Mouse (Mus musculus): ENCODE measurements at regions not wholly inside any gene's neighbourhood (a gene's known extent, or its start where the extent isn't known, plus 50 kb on each side); places are given as distances from the start of the nearest gene placed in this dataset.
"Not testable (repeated sequence)": the region's sequence is repeated elsewhere in the genome, so short reads cannot be mapped to it uniquely, and the experiment has no call there.

GRCm38 (mm10) chr3:56980593-56981304 is 321.0 kb downstream of the Tm4sf1 start:
- no peak for DNase-seq

GRCm38 (mm10) chr3:56966008-56966407 is 335.8 kb downstream of the Tm4sf1 start:
- no peak for DNase-seq

- no peak for DNase-seq
Observed at GRCm38 (mm10) chr3:56965444-56965843, 336.3 kb downstream of the Tm4sf1 start.

- DNase-seq: no peak
Observed at GRCm38 (mm10) chr3:56964156-56964555, 337.6 kb downstream of the Tm4sf1 start.

GRCm38 (mm10) chr3:56963251-56963650 is 338.5 kb downstream of the Tm4sf1 start:
- DNase-seq: no peak

- no peak for DNase-seq
Observed at GRCm38 (mm10) chr3:56962248-56963013, 339.4 kb downstream of the Tm4sf1 start.

- no peak for DNase-seq
Observed at GRCm38 (mm10) chr3:56956978-56957377, 344.8 kb downstream of the Tm4sf1 start.

GRCm38 (mm10) chr3:56955799-56956121 is 346.0 kb downstream of the Tm4sf1 start:
- DNase-seq: no peak

- DNase-seq: no peak
Observed at GRCm38 (mm10) chr3:56955098-56955798, 346.5 kb downstream of the Tm4sf1 start.

GRCm38 (mm10) chr3:56942557-56942956 is 359.2 kb downstream of the Tm4sf1 start:
- DNase-seq: not testable (repeated sequence)

GRCm38 (mm10) chr3:56928940-56929339 is 372.8 kb downstream of the Tm4sf1 start:
- DNase-seq: not testable (repeated sequence)

GRCm38 (mm10) chr3:56898491-56898890 is 403.3 kb downstream of the Tm4sf1 start:
- DNase-seq: no peak

- DNase-seq: no peak
Observed at GRCm38 (mm10) chr3:56877062-56877461, 424.7 kb downstream of the Tm4sf1 start.

- no peak for DNase-seq
Observed at GRCm38 (mm10) chr3:56863591-56863990, 438.2 kb downstream of the Tm4sf1 start.

- DNase-seq: no peak
Observed at GRCm38 (mm10) chr3:56859841-56860240, 441.9 kb downstream of the Tm4sf1 start.

- no peak for DNase-seq
Observed at GRCm38 (mm10) chr3:56845462-56845770, 456.4 kb downstream of the Tm4sf1 start.

- no peak for DNase-seq
Observed at GRCm38 (mm10) chr3:56844681-56845461, 456.9 kb downstream of the Tm4sf1 start.

- no peak for DNase-seq
Observed at GRCm38 (mm10) chr3:56837176-56837575, 464.6 kb downstream of the Tm4sf1 start.

GRCm38 (mm10) chr3:56830315-56831097 is 471.3 kb downstream of the Tm4sf1 start:
- DNase-seq: no peak

GRCm38 (mm10) chr3:56824157-56824556 is 477.6 kb downstream of the Tm4sf1 start:
- DNase-seq: no peak

GRCm38 (mm10) chr3:56810548-56811071 is 491.2 kb downstream of the Tm4sf1 start:
- DNase-seq: no peak

GRCm38 (mm10) chr3:56793054-56793453 is 508.7 kb downstream of the Tm4sf1 start:
- no peak for DNase-seq

Data from lung, postnatal 36 days (tissue).